ENCODE assay signal across 8 mouse cellular contexts in genomic region chr11:54522529-54523430, GRCm38 (mm10). TPM values are rescaled to one million over a fixed set of nuclear protein-coding genes. Genes with fewer than 3 reads are reported as not detected.
DNase-seq lines count a peak whose midpoint lies in the region; ATAC-seq and TF ChIP-seq lines count a peak whose summit lies in the region.

TSS of gene Rapgef6 (plus strand) at chr11:54522847.

- no peaks in the 10 kb centered on the region for H3K36me3 ChIP-seq in embryonic facial prominence, embryonic 14.5 days (ENCODE audit: control insufficient read depth, insufficient read depth, low read length)
- H3K36me3 ChIP-seq in heart, adult 2 months (ENCODE audit: control insufficient read depth, insufficient read depth, low read length), result peaks cover 2% of the 10 kb centered on the region; the same call in 1 of the 2 replicates
- no peaks in the 10 kb centered on the region for H3K36me3 ChIP-seq in limb, embryonic 13.5 days
- no peaks in the 10 kb centered on the region for H3K36me3 ChIP-seq in midbrain, embryonic 16.5 days (ENCODE audit: control insufficient read depth, insufficient read depth, low read length)

- TF ChIP-seq EP300 in heart, adult 2 months (IDR thresholded peaks at IDR 0.05; ENCODE audit: insufficient read depth, low read depth, low read length), result peak; percentile 89

- TF ChIP-seq CTCF in heart, adult 2 months (IDR thresholded peaks at IDR 0.05), result no peak

- peak; percentile 98 for DNase-seq in 3T3-L1 (ENCODE audit: low read depth, low spot score)
- peak; percentile 94 to 98 for DNase-seq in adrenal gland, postnatal 4 days (ENCODE audit: low spot score in 2 of 2)
- DNase-seq in embryonic facial prominence, embryonic 14.5 days (ENCODE audit: low spot score), result peak; percentile 98
- peak; percentile 99 for DNase-seq in heart, adult 2 months
- peak; percentile 98 to 99 for DNase-seq in kidney, adult 8-10 months
- peak; percentile 98 to 99 for DNase-seq in spleen, postnatal 10 days (ENCODE audit: low spot score in 2 of 2)

- no peaks in the 10 kb centered on the region for H3K27me3 ChIP-seq in embryonic facial prominence, embryonic 14.5 days (replicated peaks; ENCODE audit: control insufficient read depth, insufficient read depth, low read length)
- no peaks in the 10 kb centered on the region for H3K27me3 ChIP-seq in heart, adult 2 months (ENCODE audit: control insufficient read depth, insufficient read depth, low read length)
- no peaks in the 10 kb centered on the region for H3K27me3 ChIP-seq in limb, embryonic 13.5 days
- no peaks in the 10 kb centered on the region for H3K27me3 ChIP-seq in midbrain, embryonic 16.5 days (ENCODE audit: control insufficient read depth, insufficient read depth, low read depth, low read length)

- no peaks in the 10 kb centered on the region for H3K9me3 ChIP-seq in embryonic facial prominence, embryonic 14.5 days (ENCODE audit: control insufficient read depth, low read length)
- no peaks in the 10 kb centered on the region for H3K9me3 ChIP-seq in limb, embryonic 13.5 days
- no peaks in the 10 kb centered on the region for H3K9me3 ChIP-seq in midbrain, embryonic 16.5 days (replicated peaks; ENCODE audit: control insufficient read depth, low read length, poor library complexity, severe bottlenecking)

- H3K9ac ChIP-seq in embryonic facial prominence, embryonic 14.5 days (ENCODE audit: low read depth, low read length), result peak within 1 kb of the TSS; percentile 89
- H3K9ac ChIP-seq in heart, adult 2 months (ENCODE audit: low read depth, low read length), result peak within 1 kb of the TSS; percentile 89
- H3K9ac ChIP-seq in limb, embryonic 13.5 days, result peak within 1 kb of the TSS; percentile 91
- peak within 1 kb of the TSS; percentile 72 for H3K9ac ChIP-seq in midbrain, embryonic 16.5 days (ENCODE audit: low read depth, low read length)

- peak within 1 kb of the TSS; percentile 98 for H3K27ac ChIP-seq in embryonic facial prominence, embryonic 14.5 days (replicated peaks; ENCODE audit: low read depth, low read length)
- H3K27ac ChIP-seq in heart, adult 2 months, result peak within 1 kb of the TSS; percentile 96
- H3K27ac ChIP-seq in limb, embryonic 13.5 days, result peak within 1 kb of the TSS; percentile 93
- peak within 1 kb of the TSS; percentile 90 for H3K27ac ChIP-seq in midbrain, embryonic 16.5 days (ENCODE audit: low read length)

- under 1% methylated on average over 65 of the region's 73 CpGs for WGBS in embryonic facial prominence, embryonic 14.5 days
- WGBS in heart, adult 2 months, result under 1% methylated on average over 73 of the region's 73 CpGs
- under 1% methylated on average over 73 of the region's 73 CpGs for WGBS in limb, embryonic 13.5 days
- WGBS in midbrain, embryonic 16.5 days, result under 1% methylated on average over 72 of the region's 73 CpGs

- H3K4me1 ChIP-seq in embryonic facial prominence, embryonic 14.5 days (ENCODE audit: control insufficient read depth, insufficient read depth, low read length), result peaks cover 16% of the 10 kb centered on the region
- H3K4me1 ChIP-seq in heart, adult 2 months (ENCODE audit: control insufficient read depth, insufficient read depth, low read length), result peaks cover 9% of the 10 kb centered on the region
- H3K4me1 ChIP-seq in limb, embryonic 13.5 days, result peaks cover 22% of the 10 kb centered on the region
- peaks cover 21% of the 10 kb centered on the region for H3K4me1 ChIP-seq in midbrain, embryonic 16.5 days (ENCODE audit: control insufficient read depth, insufficient read depth, low read length)

- TF ChIP-seq POLR2A in heart, adult 2 months (IDR thresholded peaks at IDR 0.05; ENCODE audit: insufficient read depth, low read depth, low read length), result peak; percentile 95

- H3K79me2 ChIP-seq in heart, adult 2 months (replicated peaks; ENCODE audit: control insufficient read depth, insufficient read depth, low read length), result peaks cover 3% of the 10 kb centered on the region

- intact Hi-C loops in heart, adult 2 months (cut with DNase I), result loop anchor here (5.0 to 10.0 kb wide), 2 partner anchors 340 to 428 kb away; partner anchors contain the start of gene Lyrm7

- H3K4me3 ChIP-seq in embryonic facial prominence, embryonic 14.5 days (ENCODE audit: low read depth, low read length), result peak within 1 kb of the TSS; percentile 85
- peak within 1 kb of the TSS; percentile 71 for H3K4me3 ChIP-seq in heart, adult 2 months
- peak within 1 kb of the TSS; percentile 91 for H3K4me3 ChIP-seq in limb, embryonic 13.5 days
- H3K4me3 ChIP-seq in midbrain, embryonic 16.5 days (ENCODE audit: low read depth, low read length), result peak within 1 kb of the TSS; percentile 59

- H3K4me2 ChIP-seq in embryonic facial prominence, embryonic 14.5 days (ENCODE audit: low read depth, low read length), result peak within 1 kb of the TSS; percentile 71
- peak within 1 kb of the TSS; percentile 79 for H3K4me2 ChIP-seq in limb, embryonic 13.5 days (replicated peaks)
- peak within 1 kb of the TSS; percentile 86 for H3K4me2 ChIP-seq in midbrain, embryonic 16.5 days (ENCODE audit: low read length)

- ATAC-seq in embryonic facial prominence, embryonic 14.5 days (ENCODE audit: low read depth), result peak; percentile 97
- peak; percentile 98 for ATAC-seq in limb, embryonic 13.5 days (ENCODE audit: low FRiP score, low read depth)
- ATAC-seq in midbrain, embryonic 16.5 days, result peak; percentile 98

RNA-seq across cellular contexts. Expression of gene Rapgef6, which starts in this region (rescaled TPM):
- 10 to 100 TPM; 29.0 to 37.1 TPM for total RNA-seq in adrenal gland, postnatal 4 days (2021)
- polyA plus RNA-seq in embryonic facial prominence, embryonic 14.5 days (2014; fragmentation: Nextera tagmentation; extraction: Ambion mirVana), result 24.0 and 27.1 TPM in 2 replicates
- 10 to 100 TPM; 14.6 to 15.9 TPM for total RNA-seq in heart, adult 2 months (2021)
- polyA plus RNA-seq in heart, adult 2 months (2012; rRNA removed), result 11.2 and 16.2 TPM in 2 replicates
- 36.8 and 39.7 TPM in 2 replicates for polyA plus RNA-seq in limb, embryonic 13.5 days (2015; fragmentation: Nextera tagmentation; extraction: Ambion mirVana)
- polyA plus RNA-seq in midbrain, embryonic 16.5 days (2015; fragmentation: Nextera tagmentation; extraction: Ambion mirVana), result 40.2 and 44.3 TPM in 2 replicates

Comparison
In these comparisons a context has a peak if more than half of its experiments do, and no peak if none do; other contexts are left out.
1. Peak in every context shown above with its lines: DNase-seq, ATAC-seq, H3K4me3 ChIP-seq and H3K27ac ChIP-seq.